Mouse (Mus musculus) limb, embryonic 11.5 days (tissue): Measurements from ENCODE around the gene Prpf8. TPM values are rescaled to one million over a fixed set of nuclear protein-coding genes. Genes with fewer than 3 reads are reported as not detected.

Source experiments
- ATAC-seq: fragments of 200-750 bp; cut with Nextera tagmentation; 2 replicates; pipeline ENCODE4 v1.8.0; 2017; ENCODE audit warnings: low read depth; ENCODE audit not compliant: insufficient number of reproducible peaks, low FRiP score, low TSS enrichment
- DNase-seq: peaks from one replicate; pipeline ENCODE4 v3.0.0-alpha.2; 2015; ENCODE audit warnings: low spot score
- H3K27ac ChIP-seq: fragments of 300-500 bp; sonication (generic); replicated peaks from 2 replicates; pipeline ENCODE4 v1.5.1; 2014; ENCODE audit warnings: low read depth, mild to moderate bottlenecking, low read length
- H3K27me3 ChIP-seq: fragments of 300-500 bp; sonication (generic); 2 replicates; pipeline ENCODE4 v1.6.1; 2014; ENCODE audit warnings: mild to moderate bottlenecking, low read length, mixed read lengths; ENCODE audit not compliant: control insufficient read depth, insufficient read depth
- H3K36me3 ChIP-seq: fragments of 300-500 bp; sonication (generic); 2 replicates; pipeline ENCODE4 v1.6.1; 2014; ENCODE audit warnings: mild to moderate bottlenecking, low read length, moderate library complexity, mixed read lengths; ENCODE audit not compliant: control insufficient read depth, insufficient read depth
- H3K4me1 ChIP-seq: fragments of 300-500 bp; sonication (generic); 2 replicates; pipeline ENCODE4 v1.6.1; 2014; ENCODE audit warnings: low read length, mixed read lengths; ENCODE audit not compliant: control insufficient read depth, insufficient read depth
- H3K4me2 ChIP-seq: fragments of 300-500 bp; sonication (generic); 2 replicates; pipeline ENCODE4 v1.6.1; 2014; ENCODE audit warnings: low read depth, mild to moderate bottlenecking, moderate library complexity; ENCODE audit not compliant: severe bottlenecking
- H3K4me3 ChIP-seq: fragments of 300-500 bp; sonication (generic); 2 replicates; pipeline ENCODE4 v1.5.1; 2014; ENCODE audit warnings: low read depth, low read length
- H3K9ac ChIP-seq: fragments of 300-500 bp; sonication (generic); 2 replicates; pipeline ENCODE4 v1.6.1; 2014; ENCODE audit warnings: mild to moderate bottlenecking, low read length
- H3K9me3 ChIP-seq: fragments of 300-500 bp; sonication (generic); 2 replicates; pipeline ENCODE4 v1.6.1; 2016; ENCODE audit warnings: low read length; ENCODE audit not compliant: control insufficient read depth
- WGBS: fragments of 180-500 bp; shearing (Covaris S2); extraction: QIAGEN DNeasy Blood & Tissue Kit; methylation state at CpG from one replicate; pipeline ENCODE4 v1.1.7; 2014; 5-methylcytosine and 5-hydroxymethylcytosine counted together
- polyA plus RNA-seq: library from polyadenylated mRNA; unstranded; fragments of >200 nt; fragmentation: Nextera tagmentation; extraction: Ambion mirVana; gene quantifications from 2 replicates; pipeline ENCODE4 v1.2.1, GENCODE M21; 2014

Prpf8 gene
- polyA plus RNA-seq, 1 experiment from 2014 or later = 111 TPM

GRCm38 (mm10) chr11:75466731-75467505 lies 19.7 kb upstream of the Prpf8 start:
- ATAC-seq (no peak), DNase-seq (peak; percentile 38)
- Histone ChIP-seq H3K4me2 (no peak overlapping the region), H3K4me1 (peaks cover 19% of the 10 kb centered on the region), H3K4me3 (no peak overlapping the region), H3K9me3 (no peaks in the 10 kb centered on the region), H3K27me3 (no peaks in the 10 kb centered on the region), H3K9ac (no peak overlapping the region), H3K36me3 (peaks cover 3% of the 10 kb centered on the region; the same call in 1 of the 2 replicates), H3K27ac (no peak overlapping the region)
- WGBS = 97% methylated on average over 4 of the region's 4 CpGs

DNA sequence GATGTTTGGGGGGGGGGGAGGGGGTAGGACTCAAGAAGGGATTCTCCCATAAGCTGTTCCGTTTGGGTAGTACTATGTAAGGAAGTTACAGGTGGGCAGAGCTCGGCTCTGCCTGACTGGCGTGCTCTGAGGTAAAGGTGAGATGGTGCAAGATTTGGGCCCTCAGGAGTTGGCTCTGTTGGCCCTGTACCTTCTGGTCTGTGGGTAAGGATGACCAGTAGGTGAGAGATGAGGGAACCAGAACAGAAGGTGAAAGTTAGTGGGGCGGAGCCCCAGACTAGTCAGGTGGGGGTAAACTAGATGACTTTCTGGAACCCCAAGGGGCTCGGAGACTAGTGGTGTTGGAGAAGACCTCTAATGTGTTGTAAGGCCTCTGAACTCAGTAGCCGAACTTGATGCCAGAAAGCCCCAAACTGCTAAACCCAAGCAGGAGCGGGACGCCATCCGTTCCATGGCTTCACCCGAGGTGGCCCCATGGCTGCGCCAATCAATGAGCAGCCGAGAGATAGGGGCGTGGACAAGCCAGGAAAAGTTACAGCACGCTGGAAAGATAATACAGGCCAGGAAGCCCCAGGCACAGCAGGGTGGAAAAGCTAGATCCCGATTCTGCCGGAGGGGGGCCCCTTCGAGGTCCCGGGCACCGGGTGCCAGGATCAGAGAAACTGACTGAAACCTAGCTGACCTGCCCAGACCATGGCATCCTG lies 19.0 kb upstream of the Prpf8 start:
- 16% methylated on average over 19 of the region's 19 CpGs for WGBS
- peak overlapping the region; percentile 36 for H3K4me3 ChIP-seq

DNA sequence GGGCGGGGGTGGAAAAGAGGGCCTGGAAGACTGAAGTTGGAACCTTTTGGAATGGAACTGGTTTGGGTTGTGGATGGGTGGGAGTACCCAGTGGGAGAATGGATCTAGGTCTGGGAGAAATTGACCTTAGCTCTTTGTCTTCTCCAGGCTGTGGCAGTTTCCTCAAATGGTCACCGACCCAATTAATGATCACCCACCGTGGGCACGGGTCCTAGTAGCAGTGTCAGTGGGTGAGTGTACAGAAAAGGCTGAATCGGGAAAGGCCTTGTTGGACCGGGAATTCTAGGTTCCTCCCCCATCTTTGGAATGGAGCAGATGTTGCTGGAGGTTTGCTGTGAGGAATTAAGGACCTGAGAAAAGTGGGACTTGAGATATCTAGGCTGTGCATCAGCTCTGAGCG lies 18.2 kb upstream of the Prpf8 start:
- DNase-seq (no peak), ATAC-seq (no peak)
- Histone ChIP-seq H3K9ac (peak overlapping the region; percentile 61), H3K4me1 (peaks cover 4% of the 10 kb centered on the region), H3K36me3 (peaks cover 3% of the 10 kb centered on the region; the same call in 1 of the 2 replicates), H3K27ac (no peak overlapping the region; the same call in 1 of the 2 replicates), H3K4me2 (peak overlapping the region; percentile 62), H3K9me3 (no peaks in the 10 kb centered on the region), H3K27me3 (no peaks in the 10 kb centered on the region), H3K4me3 (peak overlapping the region; percentile 36)
- 68% methylated on average over 7 of the region's 7 CpGs for WGBS

More for the DNA sequence above, 19.0 kb upstream of the Prpf8 start:
- Histone ChIP-seq H3K4me1 (peaks cover 11% of the 10 kb centered on the region), H3K4me2 (peak overlapping the region; percentile 62), H3K9me3 (no peaks in the 10 kb centered on the region), H3K9ac (peak overlapping the region; percentile 61), H3K27me3 (no peaks in the 10 kb centered on the region), H3K36me3 (peaks cover 3% of the 10 kb centered on the region; the same call in 1 of the 2 replicates), H3K27ac (no peak overlapping the region; the same call in 1 of the 2 replicates)
- DNase-seq = peak; percentile 60
- ATAC-seq = no peak

DNA sequence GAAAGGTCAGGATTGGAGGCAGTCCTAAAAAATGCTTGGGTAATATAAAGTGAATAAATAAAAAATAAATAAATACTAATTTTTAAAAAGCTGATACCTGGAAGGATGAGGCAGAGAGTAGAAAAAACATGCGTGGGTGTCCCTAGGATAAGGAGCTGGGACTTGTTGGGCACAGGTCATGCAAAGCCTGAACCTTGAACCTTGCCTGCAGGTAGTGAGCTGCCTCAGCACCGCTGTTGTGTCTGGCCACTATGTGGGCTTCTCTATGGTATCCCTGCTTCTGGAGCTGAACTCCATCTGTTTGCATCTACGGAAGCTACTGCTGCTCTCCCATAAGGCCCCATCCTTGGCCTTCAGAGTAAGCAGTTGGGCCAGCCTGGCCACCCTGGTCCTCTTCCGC lies 17.4 kb upstream of the Prpf8 start:
- no peak overlapping the region for H3K4me2 ChIP-seq
- H3K9me3 ChIP-seq = no peaks in the 10 kb centered on the region
- H3K9ac ChIP-seq = no peak overlapping the region
- no peak overlapping the region for H3K27ac ChIP-seq
- peaks cover 3% of the 10 kb centered on the region; the same call in 1 of the 2 replicates for H3K36me3 ChIP-seq
- no peak overlapping the region for H3K4me3 ChIP-seq
- WGBS = 92% methylated on average over 4 of the region's 4 CpGs
- DNase-seq = no peak
- H3K4me1 ChIP-seq = no peaks in the 10 kb centered on the region
- H3K27me3 ChIP-seq = no peaks in the 10 kb centered on the region
- ATAC-seq = no peak

DNA sequence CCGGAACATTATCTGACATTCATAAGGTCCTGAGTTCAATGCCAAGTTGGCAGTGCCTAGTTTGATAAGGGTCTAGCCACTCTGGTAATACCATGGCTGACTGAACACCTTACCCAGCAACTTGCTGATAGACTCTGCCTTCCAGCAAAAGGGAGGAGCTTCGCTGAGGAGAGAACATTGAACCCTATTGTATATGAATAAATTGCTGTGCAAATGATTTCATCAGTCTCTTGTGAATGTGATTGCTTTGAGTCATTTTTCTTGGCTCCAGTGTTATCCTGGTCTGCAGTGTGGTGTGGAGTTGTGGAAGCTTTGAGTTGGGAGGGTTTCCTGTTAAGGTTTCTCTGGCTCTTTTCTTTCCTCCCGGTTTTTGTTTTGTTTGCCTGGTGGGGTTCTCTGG lies 15.9 kb upstream of the Prpf8 start:
- Histone ChIP-seq H3K36me3 (peaks cover 3% of the 10 kb centered on the region; the same call in 1 of the 2 replicates), H3K9ac (no peak overlapping the region), H3K27ac (no peak overlapping the region), H3K4me1 (no peaks in the 10 kb centered on the region), H3K27me3 (no peaks in the 10 kb centered on the region), H3K4me2 (no peak overlapping the region), H3K9me3 (no peaks in the 10 kb centered on the region), H3K4me3 (no peak overlapping the region)
- no peak for DNase-seq
- no peak for ATAC-seq
- WGBS = 87% methylated on average over 3 of the region's 3 CpGs

DNA sequence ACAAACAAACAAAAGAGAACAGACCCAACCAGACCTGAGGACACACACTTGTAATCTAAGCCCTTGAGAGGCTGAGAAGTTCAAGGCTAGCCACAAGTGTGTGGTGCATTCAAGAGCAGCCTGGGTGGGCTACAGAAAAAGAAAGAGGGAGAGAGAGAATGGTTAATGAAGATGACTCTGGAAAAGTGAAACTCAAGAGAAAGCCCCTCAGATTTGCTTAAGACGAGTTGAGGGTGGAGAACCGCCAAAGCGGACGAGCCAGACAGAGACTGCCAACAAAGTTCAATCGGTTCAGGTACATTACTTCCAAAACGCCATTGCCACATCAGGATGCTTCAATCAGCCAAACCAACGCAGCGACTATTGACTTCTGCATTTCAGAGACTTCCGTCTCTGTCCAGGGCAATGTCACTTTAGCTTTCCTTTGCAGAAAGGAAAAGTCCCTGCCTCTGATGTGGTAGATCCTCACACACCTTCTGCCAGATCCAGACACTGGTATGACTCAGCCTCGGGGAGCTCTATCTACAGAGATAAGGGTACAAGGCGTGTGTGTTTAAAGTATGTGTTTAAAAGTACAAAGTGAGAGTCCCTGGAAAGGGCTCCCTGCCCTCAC lies 14.0 kb upstream of the Prpf8 start:
- Histone ChIP-seq H3K9ac (no peak overlapping the region), H3K27me3 (no peaks in the 10 kb centered on the region), H3K4me1 (no peaks in the 10 kb centered on the region), H3K9me3 (no peaks in the 10 kb centered on the region), H3K36me3 (no peaks in the 10 kb centered on the region), H3K4me3 (no peak overlapping the region), H3K4me2 (no peak overlapping the region), H3K27ac (no peak overlapping the region)
- WGBS = 87% methylated on average over 11 of the region's 11 CpGs
- no peak for ATAC-seq
- DNase-seq = no peak

- Histone ChIP-seq H3K36me3 (no peaks in the 10 kb centered on the region), H3K9ac (no peak overlapping the region), H3K4me2 (no peak overlapping the region), H3K27me3 (no peaks in the 10 kb centered on the region), H3K4me3 (no peak overlapping the region), H3K27ac (no peak overlapping the region), H3K4me1 (no peaks in the 10 kb centered on the region), H3K9me3 (no peaks in the 10 kb centered on the region)
- ATAC-seq (no peak), DNase-seq (no peak)
- WGBS = 60% methylated on average over 7 of the region's 7 CpGs
Observed at GRCm38 (mm10) chr11:75473376-75473775, 13.2 kb upstream of the Prpf8 start.

DNA sequence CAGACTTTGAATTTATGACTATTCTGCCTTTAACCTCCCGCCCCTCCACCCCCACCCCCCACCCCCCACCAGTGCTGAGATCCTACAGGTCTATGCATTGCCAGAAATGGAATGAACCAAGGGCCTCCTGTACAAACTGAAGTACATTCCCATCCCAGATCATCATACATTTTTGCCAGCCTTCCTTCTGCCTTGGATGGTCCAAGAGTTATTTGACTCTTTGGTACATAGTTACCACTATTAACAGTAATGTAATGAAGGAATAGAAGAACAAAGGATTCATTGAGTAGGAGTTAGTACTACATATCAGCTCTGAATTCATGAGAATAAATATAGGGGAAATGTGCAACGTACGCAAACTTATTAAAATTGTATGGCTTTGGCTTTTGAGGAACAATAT lies 424 bp upstream of the Prpf8 start:
- DNase-seq = no peak
- no peaks in the 10 kb centered on the region for H3K9me3 ChIP-seq
- ATAC-seq = peak; percentile 40; the same call in 1 of the 2 replicates
- H3K4me1 ChIP-seq = peaks cover 7% of the 10 kb centered on the region
- WGBS = 19% methylated on average over 3 of the region's 3 CpGs
- H3K4me3 ChIP-seq = no peak overlapping the region
- H3K27ac ChIP-seq = no peak overlapping the region
- peaks cover 14% of the 10 kb centered on the region for H3K36me3 ChIP-seq
- H3K9ac ChIP-seq = no peak overlapping the region
- H3K27me3 ChIP-seq = no peaks in the 10 kb centered on the region
- H3K4me2 ChIP-seq = no peak overlapping the region
